Mouse (Mus musculus) layer of hippocampus, adult 9-11 months (tissue): ENCODE data around the gene Cstf2t.

Experiments
- DNase-seq: peaks from one replicate; pipeline ENCODE4 v3.0.0; 2022

The Cstf2t gene

DNA sequence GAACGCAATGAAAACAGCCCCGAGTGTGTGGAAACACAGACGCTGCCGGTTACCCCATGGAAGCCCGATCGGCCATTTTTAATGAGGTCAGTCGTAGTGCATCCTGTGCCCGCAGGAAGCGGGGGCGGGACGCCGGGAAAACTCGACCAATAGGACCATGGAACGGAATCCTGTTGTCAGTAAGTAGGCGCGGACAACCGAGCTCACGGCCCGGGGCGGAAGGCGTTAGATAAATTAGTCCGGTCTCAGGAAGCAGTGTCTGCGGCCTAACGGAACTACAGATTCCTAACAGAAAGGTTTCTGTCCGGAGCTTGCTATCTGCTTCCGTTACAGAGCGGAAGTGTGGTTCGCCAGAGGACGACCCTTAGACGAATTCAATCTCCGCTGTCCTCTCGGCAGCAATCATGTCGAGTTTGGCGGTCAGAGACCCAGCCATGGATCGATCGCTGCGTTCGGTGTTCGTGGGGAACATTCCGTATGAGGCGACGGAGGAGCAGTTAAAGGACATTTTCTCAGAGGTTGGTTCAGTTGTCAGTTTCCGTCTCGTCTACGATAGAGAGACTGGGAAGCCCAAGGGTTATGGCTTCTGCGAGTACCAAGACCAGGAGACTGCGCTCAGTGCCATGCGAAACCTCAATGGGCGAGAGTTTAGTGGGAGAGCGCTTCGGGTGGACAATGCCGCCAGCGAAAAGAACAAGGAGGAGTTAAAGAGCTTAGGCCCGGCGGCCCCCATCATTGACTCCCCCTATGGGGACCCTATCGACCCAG lies at the start of gene Cstf2t:
Gene Cstf2t, plus strand, starts transcription at position 176 of the 768 bp plus-strand sequence.
- peak; percentile 100 for DNase-seq

- DNase-seq, result no peak
These were observed 43.7 kb upstream of the Cstf2t start for GRCm38 (mm10) chr19:31038951-31039350.

DNA sequence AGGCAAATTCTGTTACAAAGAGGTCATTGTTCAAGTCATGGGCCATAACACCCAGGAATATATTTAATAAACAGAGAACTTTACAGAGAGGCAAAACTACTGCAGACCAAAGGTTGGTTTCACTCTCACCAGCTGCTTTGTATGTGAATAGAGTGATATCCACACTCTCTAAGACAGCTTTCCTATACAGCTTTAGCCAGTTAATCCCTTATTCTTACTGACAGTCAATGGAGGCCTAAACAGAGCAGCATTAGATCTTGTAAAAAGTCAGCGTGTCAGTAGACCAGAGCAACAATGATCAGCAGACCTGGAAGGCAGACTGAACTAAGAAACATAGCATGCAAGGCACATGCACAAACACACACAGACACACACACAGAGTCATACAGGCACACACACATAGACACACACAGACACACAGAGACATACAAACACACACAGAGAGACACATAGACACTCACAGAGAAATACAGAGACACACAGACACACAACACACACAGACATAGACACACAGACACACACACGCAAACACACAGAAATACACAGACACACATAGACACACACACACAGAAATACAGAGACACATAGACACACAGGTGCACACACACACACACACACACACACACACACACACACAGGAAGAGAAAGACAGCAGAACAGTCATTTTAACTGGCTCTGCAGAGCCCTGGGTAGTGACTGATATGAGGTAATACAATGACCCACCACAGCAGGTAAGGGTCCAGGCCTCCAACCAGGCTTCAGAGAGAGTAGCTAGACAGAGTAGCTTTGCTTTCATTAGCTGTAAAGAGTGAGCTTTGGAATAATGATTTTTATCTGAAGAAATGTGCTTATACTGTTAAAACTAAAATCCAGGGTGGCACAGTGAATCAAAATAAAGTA lies 41.4 kb upstream of the Cstf2t start:
- no peak for DNase-seq

DNA sequence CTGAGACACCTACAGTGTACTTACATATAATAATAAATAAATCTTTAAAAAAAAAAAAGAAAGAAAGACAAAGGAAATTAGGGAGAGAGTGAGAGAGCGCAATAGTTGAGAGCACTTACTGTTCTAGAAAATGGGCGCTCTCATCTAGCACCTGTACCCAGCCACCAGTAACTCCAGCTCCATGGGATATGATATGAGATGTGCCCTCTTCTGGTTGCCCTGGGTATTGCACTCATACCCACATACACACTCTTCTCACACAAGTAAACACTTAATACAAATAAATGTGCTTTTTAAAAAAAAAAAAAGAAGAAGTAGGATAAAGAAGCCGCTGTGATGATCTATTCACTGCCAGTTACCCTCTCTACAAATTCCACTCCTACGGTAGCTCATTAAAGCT lies 36.0 kb upstream of the Cstf2t start:
- DNase-seq, result no peak

- no peak for DNase-seq
These were observed 17.9 kb upstream of the Cstf2t start for GRCm38 (mm10) chr19:31064740-31065139.

GRCm38 (mm10) chr19:31065206-31065781 lies 17.3 kb upstream of the Cstf2t start:
- no peak for DNase-seq

DNA sequence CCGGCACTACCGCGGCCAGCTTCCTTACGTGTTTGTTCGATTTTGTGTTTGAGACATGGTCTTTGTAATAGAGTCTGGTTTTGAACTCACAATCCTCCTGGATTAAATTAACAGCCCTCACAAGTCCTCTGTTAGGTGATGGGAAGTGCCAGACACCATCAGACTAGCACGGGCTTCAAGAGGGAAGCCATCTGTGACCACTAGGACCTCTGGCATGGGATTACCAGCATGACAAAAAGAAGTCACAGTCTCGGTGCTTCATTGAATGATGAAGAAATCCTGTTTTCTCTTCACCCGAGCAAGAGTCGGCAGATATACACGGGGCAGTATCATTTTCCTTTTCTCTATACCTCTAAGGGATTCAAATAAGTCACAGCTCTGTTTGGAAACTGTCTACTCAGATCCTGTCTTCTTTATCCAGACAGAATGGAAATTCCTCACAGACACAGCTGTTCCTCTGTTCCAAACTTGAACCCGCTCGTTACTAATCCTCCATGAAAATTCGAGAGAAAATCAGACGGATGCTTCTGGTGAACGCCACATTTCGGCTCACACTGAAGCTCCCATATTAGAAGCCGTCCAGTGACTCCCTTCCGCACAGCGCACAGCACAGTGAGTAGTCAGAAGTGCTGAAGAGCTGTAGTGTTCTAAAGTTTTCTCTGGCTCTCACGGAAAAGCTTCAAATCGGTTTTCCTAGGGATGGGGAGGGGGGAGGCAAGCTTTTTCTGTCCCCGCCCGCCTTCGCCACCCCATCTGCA lies 8.5 kb upstream of the Cstf2t start:
- no peak for DNase-seq

DNA sequence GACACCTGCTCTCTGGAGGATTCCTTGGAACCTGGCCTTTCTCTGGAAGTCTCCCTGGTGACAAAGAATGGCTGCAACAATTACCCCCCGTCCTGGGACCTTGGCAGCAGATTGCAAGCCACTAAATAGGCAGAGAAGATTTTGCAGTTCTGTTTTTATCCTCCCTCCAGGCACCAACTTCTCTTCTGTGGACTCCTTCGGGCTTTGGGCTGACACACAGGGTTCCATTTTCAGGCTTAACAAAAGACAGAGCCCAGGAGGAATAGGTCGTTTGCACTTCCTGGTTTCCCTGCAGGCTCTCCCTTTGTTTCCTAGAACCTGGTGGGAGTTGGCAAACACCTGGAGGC lies 7.9 kb upstream of the Cstf2t start:
- no peak for DNase-seq

DNA sequence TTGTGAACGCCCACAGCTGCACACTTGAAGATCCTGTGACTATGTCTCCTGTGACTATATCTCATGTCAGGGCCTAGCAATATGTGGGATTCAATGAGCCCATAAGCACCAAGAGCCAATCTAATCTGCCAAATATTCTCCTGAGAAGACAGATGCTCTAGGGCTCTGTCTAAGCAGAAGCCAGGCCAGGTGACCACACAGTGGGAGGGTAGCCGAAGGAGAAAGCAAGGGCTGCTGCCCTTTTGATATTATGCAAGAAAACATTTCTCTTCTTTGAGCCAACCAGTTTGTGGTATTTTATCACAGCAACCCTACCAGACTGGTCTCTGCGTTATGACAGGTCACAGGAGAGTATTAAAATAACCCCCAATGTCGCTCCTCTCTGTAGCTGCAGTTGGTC lies 6.5 kb upstream of the Cstf2t start:
- DNase-seq, result no peak

DNA sequence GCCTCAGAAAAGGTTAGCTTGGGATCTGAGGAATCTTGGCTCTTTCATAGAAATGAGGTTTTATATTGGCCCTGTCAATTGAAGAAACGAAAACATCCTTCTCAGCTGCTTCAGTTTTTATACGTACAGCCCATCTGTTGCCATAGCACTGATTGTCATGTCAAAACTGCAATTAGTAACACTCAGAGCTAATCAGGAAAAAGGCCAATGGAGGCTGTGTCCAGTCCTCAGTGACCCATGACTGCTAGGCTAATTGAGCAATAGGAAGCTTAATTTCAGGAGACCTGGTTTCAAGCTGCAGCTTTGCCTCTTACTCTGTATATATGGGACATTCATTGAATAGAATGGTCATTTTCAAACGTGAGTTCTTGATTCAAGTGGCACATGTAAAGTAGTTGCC lies 4.4 kb upstream of the Cstf2t start:
- DNase-seq, result no peak

- DNase-seq, result no peak
These were observed 411 bp upstream of the Cstf2t start for GRCm38 (mm10) chr19:31082226-31082625.

DNA sequence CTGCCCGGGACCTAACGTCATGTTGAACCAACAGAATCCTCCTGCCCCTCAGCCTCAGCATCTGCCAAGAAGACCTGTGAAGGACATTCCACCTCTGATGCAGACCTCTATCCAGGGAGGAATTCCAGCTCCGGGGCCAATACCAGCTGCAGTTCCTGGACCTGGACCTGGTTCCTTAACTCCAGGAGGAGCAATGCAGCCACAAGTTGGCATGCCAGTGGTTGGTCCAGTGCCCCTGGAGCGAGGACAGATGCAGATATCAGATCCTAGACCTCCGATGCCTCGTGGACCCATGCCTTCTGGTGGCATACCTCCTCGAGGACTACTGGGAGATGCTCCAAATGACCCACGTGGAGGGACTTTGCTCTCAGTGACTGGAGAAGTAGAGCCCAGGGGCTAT lies 1.1 kb downstream of the Cstf2t start:
- DNase-seq, result peak; percentile 14

GRCm38 (mm10) chr19:31097857-31098256 lies 15.2 kb downstream of the Cstf2t start:
- DNase-seq, result no peak

- DNase-seq, result no peak
These were observed 16.7 kb downstream of the Cstf2t start for GRCm38 (mm10) chr19:31099369-31099768.

GRCm38 (mm10) chr19:31104764-31105163 lies 22.1 kb downstream of the Cstf2t start:
- DNase-seq, result no peak

DNA sequence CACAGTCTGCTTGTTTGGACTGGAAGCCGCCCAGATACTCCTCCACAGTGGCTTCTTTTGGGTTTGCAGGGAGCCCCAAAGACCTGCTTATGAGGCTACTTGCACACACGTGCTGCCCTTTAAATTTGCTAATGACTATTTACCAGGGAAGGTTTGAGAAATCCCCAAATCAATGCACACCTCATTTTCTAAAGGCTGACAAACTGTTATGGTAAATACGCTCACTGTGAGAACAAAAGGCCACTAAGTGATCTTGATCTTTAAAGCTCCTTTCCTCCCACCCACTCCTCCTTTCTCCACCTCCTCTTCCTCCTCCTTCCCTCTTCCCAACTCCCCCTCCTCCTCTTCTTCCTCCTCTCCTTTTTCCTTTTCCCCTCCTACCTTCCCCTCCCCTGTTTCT lies 23.4 kb downstream of the Cstf2t start:
- no peak for DNase-seq

DNA sequence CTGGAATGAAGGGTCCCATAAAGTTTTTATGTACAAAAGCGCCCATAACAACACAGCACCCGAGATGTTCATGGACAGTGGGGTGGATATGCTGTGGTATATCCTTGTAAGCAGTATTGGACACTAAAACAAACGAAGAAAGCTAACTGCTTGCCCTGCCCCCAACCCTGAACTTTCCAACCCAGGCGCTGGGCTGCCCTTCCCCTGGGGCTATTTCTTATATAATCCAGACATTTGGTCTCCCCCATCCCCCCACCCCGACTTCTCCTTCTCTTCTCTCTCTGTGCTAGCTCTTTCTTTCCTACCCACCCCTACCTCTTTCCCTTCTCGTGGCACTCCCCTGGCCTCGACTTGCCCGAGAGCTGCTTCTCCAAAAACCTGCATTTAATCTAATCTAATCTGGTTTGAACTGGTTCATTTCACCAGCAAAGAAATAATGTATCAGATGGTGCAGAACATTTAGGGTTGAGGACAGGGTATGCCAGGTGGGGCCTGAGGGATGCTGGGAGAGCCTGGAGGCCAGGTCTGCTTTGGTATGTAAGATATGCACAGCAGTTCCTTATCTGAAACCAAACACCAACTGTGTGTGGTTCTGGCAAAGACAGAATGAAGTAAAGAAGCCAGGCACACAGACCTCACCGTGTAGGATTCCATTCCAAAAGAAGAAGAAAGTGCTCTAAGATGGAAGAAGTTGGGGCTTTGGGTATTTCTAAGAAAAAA lies 24.4 kb downstream of the Cstf2t start:
- DNase-seq, result no peak

GRCm38 (mm10) chr19:31114690-31115089 lies 32.1 kb downstream of the Cstf2t start:
- peak; percentile 31 for DNase-seq

DNA sequence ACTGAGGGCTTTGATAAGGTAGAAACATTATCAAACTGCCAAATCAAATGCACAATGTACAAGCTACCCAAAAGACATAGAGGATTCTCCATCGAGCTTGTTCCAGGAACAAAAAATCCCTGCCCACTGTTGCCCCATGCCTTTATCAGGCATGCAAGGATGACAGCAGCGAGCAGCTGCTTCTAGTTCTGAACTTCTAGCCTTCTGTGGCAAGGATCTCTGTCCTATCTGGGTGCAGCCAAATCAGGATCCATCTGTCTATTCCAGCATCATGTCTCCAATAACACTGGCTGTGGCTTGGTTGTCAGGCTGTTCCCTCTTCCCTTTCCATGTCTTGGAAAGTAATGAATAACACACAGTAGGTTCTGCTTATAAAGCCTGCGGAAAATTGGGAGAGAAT lies 42.0 kb downstream of the Cstf2t start:
- peak; percentile 5 for DNase-seq

DNA sequence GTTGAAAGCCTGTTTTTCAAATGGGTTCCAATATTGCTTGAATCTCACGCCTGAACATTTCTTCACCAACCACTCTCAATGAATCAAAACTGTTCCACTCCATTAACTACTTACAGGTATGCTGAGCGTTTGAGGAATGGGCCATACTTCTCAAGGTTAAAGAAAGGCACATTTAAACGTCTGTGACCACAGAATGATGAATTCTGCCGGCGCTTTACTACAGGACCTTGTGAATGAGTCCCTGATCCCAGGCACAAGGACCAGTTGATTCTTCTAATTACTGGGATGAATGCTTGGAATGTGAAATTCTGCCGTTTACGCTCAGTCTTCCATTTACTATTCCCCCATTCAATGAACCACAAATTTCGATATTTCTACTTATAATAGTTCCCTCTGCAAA lies 50.0 kb downstream of the Cstf2t start:
- DNase-seq, result no peak

GRCm38 (mm10) chr19:31136316-31136715 lies 53.7 kb downstream of the Cstf2t start:
- no peak for DNase-seq
